Comparison of ENCODE assay signal across 12 mouse cellular contexts in genomic region chr11:120243531-120243820, GRCm38 (mm10). TPM values are rescaled to one million over a fixed set of nuclear protein-coding genes. Genes with fewer than 3 reads are reported as not detected.
DNase-seq lines count a peak whose midpoint lies in the region; ATAC-seq lines count a peak whose summit lies in the region.
"Had no signal": no experiment of that assay in that cellular context is flagged by ENCODE, and none has a peak within 500 bp of the region (broad histone marks: within the 10 kb centered on the region; RNA-seq: fewer than 3 reads in every experiment).

No protein-coding gene starts in this region.

- peaks cover 75% of the 10 kb centered on the region for H3K4me1 ChIP-seq in kidney, embryonic 14.5 days (ENCODE audit: control insufficient read depth, insufficient read depth, low read length)
- H3K4me1 ChIP-seq in forebrain, embryonic 12.5 days: peaks cover 97% of the 10 kb centered on the region
- H3K4me1 ChIP-seq in limb, embryonic 10.5 days: peaks cover 97% of the 10 kb centered on the region
- H3K4me1 ChIP-seq in neural tube, embryonic 14.5 days (ENCODE audit: control insufficient read depth, insufficient read depth, low read length): peaks cover 58% of the 10 kb centered on the region

- H3K9ac ChIP-seq in kidney, embryonic 14.5 days (ENCODE audit: low read depth, low read length): peak overlapping the region; percentile 23; the same call in 1 of the 2 replicates
- H3K9ac ChIP-seq in forebrain, embryonic 12.5 days: peak overlapping the region; percentile 48; the same call in 1 of the 2 replicates
- H3K9ac ChIP-seq in neural tube, embryonic 14.5 days (replicated peaks; ENCODE audit: low read depth, low read length): peak overlapping the region; percentile 39; the same call in 1 of the 2 replicates
- H3K9ac ChIP-seq: liver, embryonic 13.5 days had no signal

- no peaks in the 10 kb centered on the region for H3K27me3 ChIP-seq in kidney, embryonic 14.5 days (ENCODE audit: control insufficient read depth, insufficient read depth, low read length)
- no peaks in the 10 kb centered on the region for H3K27me3 ChIP-seq in forebrain, embryonic 12.5 days
- H3K27me3 ChIP-seq in limb, embryonic 10.5 days (ENCODE audit: low read depth, poor library complexity, severe bottlenecking): no peaks in the 10 kb centered on the region
- no peaks in the 10 kb centered on the region for H3K27me3 ChIP-seq in neural tube, embryonic 14.5 days (ENCODE audit: control insufficient read depth, insufficient read depth, low read length)

- H3K4me3 ChIP-seq in kidney, embryonic 14.5 days (ENCODE audit: low read length): no peak overlapping the region
- H3K4me3 ChIP-seq in forebrain, embryonic 12.5 days (replicated peaks): 0 out of 2 replicates have a peak overlapping the region, but pooled peaks have one; percentile 11
- peak overlapping the region; percentile 96 for H3K4me3 ChIP-seq in limb, embryonic 10.5 days
- peak overlapping the region; percentile 5; the same call in 1 of the 2 replicates for H3K4me3 ChIP-seq in neural tube, embryonic 14.5 days (ENCODE audit: low read depth, low read length)
- H3K4me3 ChIP-seq: liver, embryonic 13.5 days had no signal

- H3K9me3 ChIP-seq in kidney, embryonic 14.5 days (ENCODE audit: control insufficient read depth, low read length): no peaks in the 10 kb centered on the region
- no peaks in the 10 kb centered on the region for H3K9me3 ChIP-seq in forebrain, embryonic 12.5 days
- H3K9me3 ChIP-seq in limb, embryonic 10.5 days (replicated peaks): no peaks in the 10 kb centered on the region
- H3K9me3 ChIP-seq in neural tube, embryonic 14.5 days (ENCODE audit: control insufficient read depth, low read length): no peaks in the 10 kb centered on the region
- H3K9me3 ChIP-seq: liver, embryonic 13.5 days had no signal

- 9% methylated on average over 6 of the region's 6 CpGs for WGBS in kidney, embryonic 14.5 days
- WGBS in forebrain, embryonic 12.5 days: 28% methylated on average over 6 of the region's 6 CpGs
- 49% methylated on average over 6 of the region's 6 CpGs for WGBS in limb, embryonic 10.5 days
- WGBS in neural tube, embryonic 14.5 days: 15% methylated on average over 6 of the region's 6 CpGs

- H3K4me2 ChIP-seq in kidney, embryonic 14.5 days (replicated peaks; ENCODE audit: low read depth, low read length): peak overlapping the region; percentile 15; the same call in 1 of the 2 replicates
- H3K4me2 ChIP-seq in forebrain, embryonic 12.5 days: peak overlapping the region; percentile 37
- peak overlapping the region; percentile 84 for H3K4me2 ChIP-seq in neural tube, embryonic 14.5 days (ENCODE audit: low read depth, low read length)
- H3K4me2 ChIP-seq: liver, embryonic 13.5 days had no signal

- H3K27ac ChIP-seq in kidney, embryonic 14.5 days (ENCODE audit: low read depth, low read length): peak overlapping the region; percentile 98
- H3K27ac ChIP-seq in forebrain, embryonic 12.5 days: peak overlapping the region; percentile 97
- H3K27ac ChIP-seq in limb, embryonic 10.5 days: peak overlapping the region; percentile 99
- peak overlapping the region; percentile 75 for H3K27ac ChIP-seq in neural tube, embryonic 14.5 days (ENCODE audit: low read depth, low read length)
- H3K27ac ChIP-seq: liver, embryonic 13.5 days had no signal

- no peaks in the 10 kb centered on the region for H3K36me3 ChIP-seq in kidney, embryonic 14.5 days (ENCODE audit: control insufficient read depth, insufficient read depth, low read length)
- H3K36me3 ChIP-seq in forebrain, embryonic 12.5 days (replicated peaks): peaks cover 12% of the 10 kb centered on the region
- H3K36me3 ChIP-seq in limb, embryonic 10.5 days: peaks cover 42% of the 10 kb centered on the region
- no peaks in the 10 kb centered on the region for H3K36me3 ChIP-seq in neural tube, embryonic 14.5 days (ENCODE audit: control insufficient read depth, insufficient read depth, low read length)
- H3K36me3 ChIP-seq: liver, embryonic 13.5 days had no signal

- DNase-seq in kidney, adult 11 months: no peak
- no peak for DNase-seq in limb, embryonic 10.5 days (ENCODE audit: low spot score)
- DNase-seq in adrenal gland, postnatal 25 days: no peak
- no peak for DNase-seq in left cerebral cortex, adult 18-20 months (ENCODE audit: low spot score in 2 of 2)
- DNase-seq in cerebellum, postnatal 36 days: no peak
- DNase-seq: cerebellum, adult 9-10 months; gastrocnemius, postnatal 10 days; kidney, adult 8-10 months; liver, embryonic 13.5 days had no signal

- ATAC-seq in kidney, embryonic 14.5 days (ENCODE audit: low FRiP score, low TSS enrichment): no peak
- no peak for ATAC-seq in forebrain, embryonic 12.5 days (ENCODE audit: low FRiP score)
- no peak for ATAC-seq in neural tube, embryonic 14.5 days (ENCODE audit: low read depth)

RNA-seq across cellular contexts. Expression of gene Bahcc1, which starts 10.7 kb away (rescaled TPM):
- 20.3 and 27.2 TPM in 2 replicates for polyA plus RNA-seq in kidney, embryonic 14.5 days (2014; fragmentation: Nextera tagmentation; extraction: Ambion mirVana)
- 23.5 and 24.0 TPM in 2 replicates for polyA plus RNA-seq in forebrain, embryonic 12.5 days (2016; fragmentation: Nextera tagmentation; extraction: Ambion mirVana)
- 19.9 and 20.3 TPM in 2 replicates for polyA plus RNA-seq in limb, embryonic 10.5 days (2016; fragmentation: Nextera tagmentation; extraction: Ambion mirVana)
- polyA plus RNA-seq in neural tube, embryonic 14.5 days (2014; fragmentation: Nextera tagmentation; extraction: Ambion mirVana): 17.0 and 20.8 TPM in 2 replicates
- 23.8 and 25.8 TPM in 2 replicates for total RNA-seq in adrenal gland, postnatal 25 days (2021)
- 10 to 100 TPM; 18.8 to 19.0 TPM for total RNA-seq in left cerebral cortex, adult 18-20 months (2021)

Comparison
In these comparisons a context has a peak if more than half of its experiments do, and no peak if none do; other contexts are left out.
1. H3K4me2 ChIP-seq: peak in every context shown above with its lines; median percentile 84 in neural tube, embryonic 14.5 days; 37 in forebrain, embryonic 12.5 days; 15 in kidney, embryonic 14.5 days.